Mouse (Mus musculus): ENCODE results near the gene Olfr136.

The Olfr136 gene

DNA sequence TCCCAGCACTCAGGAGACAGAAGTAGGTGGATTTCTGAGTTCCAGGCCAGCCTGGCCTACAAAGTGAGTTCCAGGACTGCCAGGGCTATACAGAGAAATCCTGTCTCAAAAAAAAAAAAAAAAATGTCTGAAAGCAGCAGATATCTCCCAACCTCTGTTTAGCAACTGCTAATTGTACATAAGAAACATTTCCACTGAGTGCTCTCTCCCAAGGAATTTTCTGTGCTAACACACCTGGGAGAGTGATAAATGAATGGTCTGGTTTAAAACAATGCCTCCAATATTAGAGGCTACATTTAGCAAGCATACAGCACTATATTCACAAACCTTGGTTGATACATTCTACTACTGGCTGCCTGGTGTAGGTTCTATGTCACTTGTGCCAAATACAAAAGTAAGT is at the start of gene Olfr136:
TSS of gene Olfr136 (plus strand) at position 301 of the 400 bp plus-strand sequence.
- DNase-seq (ENCODE audit: low spot score): no peak

DNA sequence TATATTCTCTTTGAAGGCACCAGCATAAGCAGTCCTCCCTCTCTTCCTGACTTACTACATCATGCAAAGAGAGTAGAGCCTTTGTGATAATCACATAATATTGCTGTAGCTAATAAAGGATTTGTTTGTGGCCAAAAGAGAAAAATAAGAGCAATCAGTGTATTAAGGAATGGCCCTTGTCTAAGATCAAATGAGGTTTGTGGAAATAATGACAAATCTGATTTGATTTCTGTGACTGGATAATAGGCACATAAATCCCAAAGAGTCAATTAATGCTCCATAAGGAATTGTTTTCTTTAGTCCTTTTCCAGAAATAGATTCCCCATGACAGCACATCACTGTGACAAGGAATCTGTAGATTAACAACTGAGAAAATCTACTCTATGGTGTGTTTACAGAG is 22.2 kb upstream of the Olfr136 start, which contains the start of gene Olfr137:
TSS of gene Olfr137 (minus strand) at position 101 of the 400 bp plus-strand sequence.
- no peak for DNase-seq (ENCODE audit: low spot score)

Measured in left cerebral cortex, adult 11 months (tissue).